Mouse (Mus musculus) intestine, postnatal 0 days (tissue): ENCODE measurements at regions not wholly inside any gene's neighbourhood (a gene's known extent, or its start where the extent isn't known, plus 50 kb on each side); places are given as distances from the start of the nearest gene placed in this dataset.

Experiments
- ATAC-seq: fragments of 200-750 bp; cut with Nextera tagmentation; 2 replicates; pipeline ENCODE4 v1.8.0; 2017; ENCODE audit warnings: mild to moderate bottlenecking, moderate TSS enrichment, moderate library complexity
- H3K27ac ChIP-seq: fragments of 300-500 bp; sonication (generic); 2 replicates; pipeline ENCODE4 v1.5.1; 2014; ENCODE audit warnings: mild to moderate bottlenecking, low read depth, low read length, moderate library complexity
- H3K27me3 ChIP-seq: fragments of 300-500 bp; sonication (generic); replicated peaks from 2 replicates; pipeline ENCODE4 v1.6.1; 2014; ENCODE audit warnings: low read length, mixed read lengths; ENCODE audit not compliant: control insufficient read depth, insufficient read depth
- H3K36me3 ChIP-seq: fragments of 300-500 bp; sonication (generic); 2 replicates; pipeline ENCODE4 v1.6.1; 2014; ENCODE audit warnings: mild to moderate bottlenecking, moderate library complexity; ENCODE audit not compliant: control insufficient read depth, insufficient read depth
- H3K4me1 ChIP-seq: fragments of 300-500 bp; sonication (generic); replicated peaks from 2 replicates; pipeline ENCODE4 v1.6.1; 2014; ENCODE audit warnings: antibody characterized with exemption, low read length, mixed read lengths; ENCODE audit not compliant: control insufficient read depth, insufficient read depth
- H3K4me2 ChIP-seq: fragments of 300-500 bp; sonication (generic); replicated peaks from 2 replicates; pipeline ENCODE4 v1.6.1; 2014; ENCODE audit warnings: low read depth, mild to moderate bottlenecking, moderate library complexity
- H3K4me3 ChIP-seq: fragments of 300-500 bp; sonication (generic); 2 replicates; pipeline ENCODE4 v1.5.1; 2014; ENCODE audit warnings: low read depth, low read length
- H3K9ac ChIP-seq: fragments of 300-500 bp; sonication (generic); 2 replicates; pipeline ENCODE4 v1.6.1; 2014; ENCODE audit warnings: mild to moderate bottlenecking, low read depth, low read length
- H3K9me3 ChIP-seq: fragments of 300-500 bp; sonication (generic); 2 replicates; pipeline ENCODE4 v1.6.1; 2016; ENCODE audit warnings: mixed run types; ENCODE audit not compliant: control insufficient read depth
- CTCF ChIP-seq: sonication (generic); IDR thresholded peaks from 2 replicates; pipeline ENCODE4 v1.5.1; 2016; ENCODE audit warnings: low read depth, mild to moderate bottlenecking, control low read depth, antibody characterized with exemption, moderate library complexity
- WGBS: fragments of 180-500 bp; shearing (Covaris S2); extraction: QIAGEN DNeasy Blood & Tissue Kit; methylation state at CpG from one replicate; pipeline ENCODE4 v1.1.7; 2014; 5-methylcytosine and 5-hydroxymethylcytosine counted together

DNA sequence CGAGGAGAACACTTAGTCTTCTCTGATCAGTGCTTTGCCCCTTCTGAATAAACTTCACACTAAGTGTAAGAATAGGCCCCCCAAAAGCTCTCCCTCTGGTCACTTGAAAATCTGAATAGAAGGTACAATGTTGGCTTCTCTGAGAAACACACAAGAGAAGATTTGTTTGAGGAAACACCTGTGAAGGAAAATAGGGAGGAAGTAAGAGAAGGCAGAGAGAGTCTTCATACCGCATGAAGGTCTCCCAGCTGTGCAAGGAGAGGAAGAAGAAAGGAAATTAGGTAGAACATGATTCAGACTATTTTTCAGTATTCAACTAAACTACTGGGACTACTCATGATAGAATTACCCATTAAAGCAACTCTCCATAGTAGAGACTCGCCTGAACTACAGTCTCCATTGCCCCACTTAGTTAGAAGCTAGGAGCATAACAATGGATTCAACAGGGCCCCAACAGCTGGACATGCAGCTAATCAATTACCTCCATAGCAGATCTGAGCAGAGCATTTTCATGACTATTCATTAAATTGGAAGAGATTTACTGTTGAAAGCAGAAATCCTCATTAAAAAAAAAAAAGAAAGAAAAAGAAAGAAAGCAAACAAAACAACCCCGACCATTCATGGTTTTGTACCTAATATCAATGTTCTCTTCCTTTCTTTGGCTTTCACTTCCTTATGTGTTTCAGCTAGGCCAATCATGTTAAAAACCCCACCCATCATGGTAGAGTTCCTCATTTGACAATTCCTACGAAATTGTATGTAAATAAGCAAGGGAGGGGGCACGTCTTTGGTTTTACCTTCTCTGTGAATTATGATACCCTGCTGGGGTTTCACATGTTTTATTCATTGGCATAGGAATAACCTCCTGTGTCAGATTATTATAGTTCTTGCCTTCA lies 1428.3 kb upstream of the A1bg start:
- no peak overlapping the region for H3K4me2 ChIP-seq
- ATAC-seq: no peak
- no peaks in the 10 kb centered on the region for H3K36me3 ChIP-seq
- no peaks in the 10 kb centered on the region for H3K4me1 ChIP-seq
- no peaks in the 10 kb centered on the region for H3K9me3 ChIP-seq
- H3K27ac ChIP-seq: no peak overlapping the region
- WGBS: 84% methylated on average over 6 of the region's 6 CpGs
- no peak overlapping the region for H3K9ac ChIP-seq
- H3K27me3 ChIP-seq: no peaks in the 10 kb centered on the region
- TF ChIP-seq CTCF: no peak
- H3K4me3 ChIP-seq: no peak overlapping the region

DNA sequence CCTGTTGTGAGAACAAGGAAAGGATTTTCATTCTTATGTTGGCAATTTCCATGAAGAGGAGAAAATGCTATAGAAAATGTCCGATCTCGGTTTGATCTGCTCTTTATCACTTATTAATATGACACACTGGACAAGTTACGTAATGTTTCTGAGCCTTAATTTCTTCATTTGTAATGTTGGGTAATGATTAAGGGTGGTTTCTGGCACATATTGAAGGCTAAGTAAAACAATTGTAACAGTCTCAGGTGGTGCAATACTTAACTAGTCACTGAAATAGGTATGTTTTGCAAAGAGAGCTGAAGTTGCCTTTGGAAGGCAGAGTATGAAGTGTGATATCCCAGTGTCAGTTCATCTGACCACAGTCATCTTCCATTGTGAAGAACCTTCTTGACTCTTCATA lies 1427.2 kb upstream of the A1bg start:
- 91% methylated on average over 3 of the region's 3 CpGs for WGBS
- Histone ChIP-seq H3K36me3 (no peaks in the 10 kb centered on the region), H3K27ac (no peak overlapping the region), H3K27me3 (no peaks in the 10 kb centered on the region), H3K4me1 (no peaks in the 10 kb centered on the region), H3K4me2 (no peak overlapping the region), H3K9me3 (no peaks in the 10 kb centered on the region), H3K9ac (no peak overlapping the region), H3K4me3 (no peak overlapping the region)
- TF ChIP-seq CTCF: no peak
- no peak for ATAC-seq

DNA sequence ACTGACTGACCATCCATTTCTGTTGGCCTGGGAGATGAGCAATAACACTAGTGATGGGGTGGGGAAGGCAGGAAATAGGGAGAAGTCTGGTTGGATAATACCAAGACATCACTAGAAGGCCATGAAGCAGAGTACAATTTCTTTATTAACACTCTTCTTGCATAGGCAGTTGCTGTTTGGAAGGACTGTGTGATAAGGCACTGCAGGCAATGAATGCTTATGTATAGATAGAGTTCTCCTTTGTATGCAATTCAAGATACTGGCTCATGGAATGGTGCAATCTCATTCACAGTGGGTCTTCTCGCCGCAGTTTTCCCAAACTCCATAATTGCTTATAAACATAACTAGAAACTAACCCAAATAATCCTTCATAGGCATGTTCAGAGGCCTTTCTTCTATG lies 1426.1 kb upstream of the A1bg start:
- WGBS: 81% methylated on average over 2 of the region's 2 CpGs
- Histone ChIP-seq H3K36me3 (no peaks in the 10 kb centered on the region), H3K27me3 (no peaks in the 10 kb centered on the region), H3K4me1 (no peaks in the 10 kb centered on the region), H3K4me3 (no peak overlapping the region), H3K9ac (no peak overlapping the region), H3K27ac (no peak overlapping the region), H3K9me3 (no peaks in the 10 kb centered on the region), H3K4me2 (no peak overlapping the region)
- no peak for TF ChIP-seq CTCF
- no peak for ATAC-seq

DNA sequence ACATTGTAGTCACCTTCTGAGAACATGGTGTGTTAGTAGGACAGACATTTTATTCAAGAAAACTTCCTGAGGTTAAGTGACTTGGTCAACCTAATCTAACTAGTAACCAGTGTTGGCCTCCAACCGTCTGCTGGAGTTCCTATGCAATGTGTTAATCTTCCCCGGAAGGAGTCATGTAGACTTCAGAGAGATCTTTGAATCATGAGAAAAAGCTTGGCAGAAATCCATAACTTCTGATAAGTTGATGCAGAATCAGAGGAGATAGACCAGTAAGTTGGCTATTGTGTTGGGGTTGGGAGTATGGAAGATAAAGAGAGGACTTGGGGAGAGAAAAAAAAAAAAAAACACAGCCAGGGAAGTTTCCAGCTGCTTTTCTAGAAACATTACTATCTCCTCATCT lies 1424.9 kb upstream of the A1bg start:
- Histone ChIP-seq H3K4me1 (no peaks in the 10 kb centered on the region), H3K4me2 (no peak overlapping the region), H3K9ac (no peak overlapping the region), H3K36me3 (no peaks in the 10 kb centered on the region), H3K27ac (no peak overlapping the region), H3K27me3 (no peaks in the 10 kb centered on the region), H3K4me3 (no peak overlapping the region), H3K9me3 (no peaks in the 10 kb centered on the region)
- 64% methylated on average over 2 of the region's 2 CpGs for WGBS
- ATAC-seq: no peak
- TF ChIP-seq CTCF: no peak

DNA sequence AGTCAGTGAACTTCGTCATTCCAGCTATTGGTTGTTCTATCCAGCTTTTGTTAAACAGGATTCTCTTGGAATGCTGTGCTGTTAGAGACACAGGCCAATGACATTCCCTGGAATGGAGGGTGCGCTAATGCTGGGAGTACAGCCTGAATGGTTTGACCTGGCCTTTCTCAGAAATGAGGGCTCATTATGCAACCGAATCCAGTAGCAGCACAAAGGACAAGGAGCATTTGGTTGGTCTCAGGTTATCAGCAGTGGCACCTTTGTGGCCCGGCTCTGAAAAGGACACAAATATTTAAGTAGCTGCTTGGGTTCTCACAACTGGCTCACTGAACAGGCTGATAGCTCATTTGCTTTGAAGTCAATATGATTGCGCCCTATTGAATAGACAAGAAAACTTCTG lies 1423.1 kb upstream of the A1bg start:
- no peak for ATAC-seq
- no peak overlapping the region for H3K27ac ChIP-seq
- H3K4me3 ChIP-seq: no peak overlapping the region
- no peak for TF ChIP-seq CTCF
- H3K4me2 ChIP-seq: no peak overlapping the region
- H3K36me3 ChIP-seq: no peaks in the 10 kb centered on the region
- no peaks in the 10 kb centered on the region for H3K27me3 ChIP-seq
- no peaks in the 10 kb centered on the region for H3K4me1 ChIP-seq
- no peak overlapping the region for H3K9ac ChIP-seq
- WGBS: 73% methylated on average over 5 of the region's 5 CpGs
- no peaks in the 10 kb centered on the region for H3K9me3 ChIP-seq

DNA sequence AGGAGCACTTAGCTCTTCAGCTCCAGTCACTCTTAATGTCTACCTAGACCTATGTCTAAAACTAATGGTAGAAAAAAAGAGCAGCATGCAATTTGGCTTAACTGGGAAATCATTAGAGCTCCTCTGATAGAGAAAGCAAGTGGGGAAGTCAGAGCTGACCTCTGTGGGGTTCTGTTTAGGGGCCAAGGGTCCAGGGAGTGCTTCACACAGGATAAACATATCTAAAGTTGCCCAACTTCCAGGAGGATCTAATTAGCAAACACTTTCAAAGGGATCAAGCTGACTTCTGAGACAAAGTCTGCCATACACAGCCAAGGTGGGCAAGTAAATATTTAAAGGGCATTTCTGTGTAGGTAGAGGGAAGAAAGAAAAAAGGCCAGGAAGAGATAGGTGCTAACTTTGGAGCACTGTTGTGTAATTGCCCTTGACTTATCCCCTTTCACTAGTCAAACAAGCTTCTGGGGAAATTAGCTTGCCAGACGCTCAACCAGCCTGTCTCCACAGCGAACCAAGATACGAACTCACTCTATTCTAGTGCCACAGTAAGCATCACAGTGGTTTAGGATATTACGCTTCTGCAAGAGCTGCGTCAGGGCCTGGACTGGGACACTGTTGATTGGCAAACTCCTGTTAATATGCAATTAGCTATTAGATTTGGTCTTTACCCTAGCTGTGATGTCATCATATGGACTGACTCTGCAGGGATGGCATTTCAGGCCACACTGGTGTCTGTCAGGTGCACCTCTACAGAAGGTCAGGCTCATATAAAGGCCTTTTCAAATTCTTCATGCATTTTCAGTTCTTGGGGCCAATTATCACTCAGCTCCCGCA lies 1413.9 kb upstream of the A1bg start:
- H3K4me3 ChIP-seq: no peak overlapping the region
- 79% methylated on average over 6 of the region's 6 CpGs for WGBS
- no peak overlapping the region for H3K27ac ChIP-seq
- TF ChIP-seq CTCF: no peak
- no peaks in the 10 kb centered on the region for H3K36me3 ChIP-seq
- H3K27me3 ChIP-seq: no peaks in the 10 kb centered on the region
- no peak for ATAC-seq
- no peak overlapping the region for H3K9ac ChIP-seq
- H3K4me1 ChIP-seq: 0 out of 2 replicates have a peak, but pooled peaks cover 3% of the 10 kb centered on the region
- no peaks in the 10 kb centered on the region for H3K9me3 ChIP-seq
- no peak overlapping the region for H3K4me2 ChIP-seq
